Mouse (Mus musculus): ENCODE data around the gene Hadh.

Gene Hadh

GRCm38 (mm10) chr3:131271559-131272373 lies at the start of gene Hadh:
Gene Hadh (minus strand): TSS chr3:131272101.
- peak; percentile 86 to 91 for DNase-seq

GRCm38 (mm10) chr3:131320184-131320583 lies 48.3 kb upstream of the Hadh start:
- DNase-seq: peak; percentile 92 to 94

- DNase-seq: no peak
Observed at GRCm38 (mm10) chr3:131318211-131318610, 46.3 kb upstream of the Hadh start.

- DNase-seq: no peak
Observed at GRCm38 (mm10) chr3:131317126-131317525, 45.2 kb upstream of the Hadh start.

- DNase-seq: no peak
Observed at GRCm38 (mm10) chr3:131315957-131316510, 44.1 kb upstream of the Hadh start.

- no peak for DNase-seq
Observed at GRCm38 (mm10) chr3:131312340-131312739, 40.4 kb upstream of the Hadh start.

GRCm38 (mm10) chr3:131310572-131310971 lies 38.7 kb upstream of the Hadh start:
- DNase-seq: no peak

GRCm38 (mm10) chr3:131307811-131308210 lies 35.9 kb upstream of the Hadh start:
- DNase-seq: no peak

- no peak for DNase-seq
Observed at GRCm38 (mm10) chr3:131306255-131306654, 34.4 kb upstream of the Hadh start.

- DNase-seq: no peak
Observed at GRCm38 (mm10) chr3:131303320-131303714, 31.4 kb upstream of the Hadh start.

- DNase-seq: peak; percentile 94 to 96
Observed at GRCm38 (mm10) chr3:131302452-131303319, 30.8 kb upstream of the Hadh start, which contains the start of gene Cyp2u1. Gene Cyp2u1 (minus strand): TSS chr3:131303227.

GRCm38 (mm10) chr3:131299908-131300307 lies 28.0 kb upstream of the Hadh start:
- peak in 1 of 2 experiments; percentile 65 for DNase-seq

- DNase-seq: peak in 1 of 2 experiments; percentile 22
Observed at GRCm38 (mm10) chr3:131299078-131299477, 27.2 kb upstream of the Hadh start.

- DNase-seq: no peak
Observed at GRCm38 (mm10) chr3:131296893-131297292, 25.0 kb upstream of the Hadh start.

GRCm38 (mm10) chr3:131295513-131296200 lies 23.8 kb upstream of the Hadh start:
- no peak for DNase-seq

- DNase-seq: no peak
Observed at GRCm38 (mm10) chr3:131294503-131294902, 22.6 kb upstream of the Hadh start.

GRCm38 (mm10) chr3:131292959-131293358 lies 21.1 kb upstream of the Hadh start:
- no peak for DNase-seq

GRCm38 (mm10) chr3:131292349-131292748 lies 20.4 kb upstream of the Hadh start:
- no peak for DNase-seq

- no peak for DNase-seq
Observed at GRCm38 (mm10) chr3:131291890-131292289, 20.0 kb upstream of the Hadh start.

- no peak for DNase-seq
Observed at GRCm38 (mm10) chr3:131274151-131274550, 2.2 kb upstream of the Hadh start.

- no peak for DNase-seq
Observed at GRCm38 (mm10) chr3:131272374-131273100, 636 bp upstream of the Hadh start.

GRCm38 (mm10) chr3:131271157-131271556 lies 744 bp downstream of the Hadh start:
- DNase-seq: peak; percentile 36 to 39

All from cerebellum, postnatal 10 days (tissue).